Mouse (Mus musculus): ENCODE data around the gene 2810408A11Rik. TPM values are rescaled to one million over a fixed set of nuclear protein-coding genes. Genes with fewer than 3 reads are reported as not detected.

2810408A11Rik gene
- total RNA-seq (2022): 1 to 10 TPM in 1 of 4 experiments, under 1 TPM in 3; 0.23 to 2.4 (median 0.71) TPM

DNA sequence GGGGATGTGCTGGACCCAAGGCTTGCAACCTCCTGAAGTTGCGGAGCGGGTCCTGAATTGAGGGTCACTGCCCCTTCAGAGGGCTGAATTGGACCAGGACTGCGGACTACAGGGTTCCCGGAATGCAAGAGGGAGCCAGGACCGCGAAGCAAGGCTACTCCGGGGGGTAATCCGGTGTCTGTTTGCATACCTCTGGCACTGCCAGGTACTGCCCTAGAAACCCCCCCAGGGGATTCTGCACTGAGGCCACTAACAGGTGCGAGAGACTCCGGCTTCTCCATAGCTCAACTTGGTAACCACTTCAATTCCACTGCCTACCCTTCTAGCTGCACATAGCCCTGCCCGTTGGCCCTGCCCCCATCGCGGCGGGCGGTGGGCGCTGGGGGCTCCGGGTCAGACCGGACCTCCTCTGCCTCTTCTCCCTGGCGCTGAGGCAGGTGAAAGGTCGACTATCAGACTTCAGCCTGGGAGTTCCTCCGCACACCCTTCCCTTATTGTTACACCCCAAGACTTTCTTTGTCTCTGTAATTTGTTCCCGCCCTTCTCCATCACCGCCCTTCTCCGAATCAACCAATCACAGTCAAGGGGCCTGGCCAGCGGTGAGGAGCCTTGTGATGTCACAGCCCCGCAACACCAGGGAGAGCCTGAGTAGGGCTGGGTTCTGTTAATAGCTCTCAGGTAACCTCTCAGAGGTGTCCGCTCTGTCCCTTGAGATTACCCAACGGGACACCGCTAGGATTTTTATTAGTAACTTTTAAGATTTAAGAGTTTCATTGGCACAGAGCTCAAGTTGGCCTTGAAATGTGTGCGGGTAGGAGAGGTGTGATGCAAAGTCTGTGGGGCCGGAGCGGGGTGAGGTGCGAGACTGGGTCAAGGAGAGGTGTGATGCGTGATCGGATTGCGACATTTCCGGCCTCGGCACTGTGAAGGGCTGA is at the start of gene 2810408A11Rik, which contains the start of gene Neurl4:
2810408A11Rik (minus strand) TSS at position 517 of the 935 bp plus-strand sequence.
Neurl4 (plus strand) TSS at position 602 of the 935 bp plus-strand sequence.
- DNase-seq: peak; percentile 89

DNA sequence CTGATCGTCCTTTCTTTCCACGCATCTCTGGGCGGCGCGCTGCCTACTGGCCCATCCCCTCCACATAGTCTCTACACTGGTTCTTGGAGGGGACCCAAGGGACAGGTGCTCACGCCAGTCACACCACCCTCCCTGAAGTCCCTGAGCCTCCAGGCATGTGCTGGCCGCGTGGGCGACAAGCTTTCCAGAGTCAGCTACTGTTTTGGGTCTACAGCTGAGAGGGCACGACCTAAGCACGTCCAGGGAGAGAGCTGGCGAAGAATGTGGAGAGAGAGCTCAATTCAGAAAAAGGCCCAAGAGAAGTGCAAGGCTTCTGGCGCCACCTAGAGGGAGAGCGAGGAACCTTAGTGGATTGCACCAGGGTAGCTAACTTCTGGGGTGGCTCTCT is 48.0 kb upstream of the 2810408A11Rik start:
- DNase-seq: peak; percentile 82

GRCm38 (mm10) chr11:69948066-69948762 is 47.4 kb upstream of the 2810408A11Rik start, which contains the start of gene Slc2a4:
Gene Slc2a4 (minus strand): TSS chr11:69948188.
- peak; percentile 88 for DNase-seq

DNA sequence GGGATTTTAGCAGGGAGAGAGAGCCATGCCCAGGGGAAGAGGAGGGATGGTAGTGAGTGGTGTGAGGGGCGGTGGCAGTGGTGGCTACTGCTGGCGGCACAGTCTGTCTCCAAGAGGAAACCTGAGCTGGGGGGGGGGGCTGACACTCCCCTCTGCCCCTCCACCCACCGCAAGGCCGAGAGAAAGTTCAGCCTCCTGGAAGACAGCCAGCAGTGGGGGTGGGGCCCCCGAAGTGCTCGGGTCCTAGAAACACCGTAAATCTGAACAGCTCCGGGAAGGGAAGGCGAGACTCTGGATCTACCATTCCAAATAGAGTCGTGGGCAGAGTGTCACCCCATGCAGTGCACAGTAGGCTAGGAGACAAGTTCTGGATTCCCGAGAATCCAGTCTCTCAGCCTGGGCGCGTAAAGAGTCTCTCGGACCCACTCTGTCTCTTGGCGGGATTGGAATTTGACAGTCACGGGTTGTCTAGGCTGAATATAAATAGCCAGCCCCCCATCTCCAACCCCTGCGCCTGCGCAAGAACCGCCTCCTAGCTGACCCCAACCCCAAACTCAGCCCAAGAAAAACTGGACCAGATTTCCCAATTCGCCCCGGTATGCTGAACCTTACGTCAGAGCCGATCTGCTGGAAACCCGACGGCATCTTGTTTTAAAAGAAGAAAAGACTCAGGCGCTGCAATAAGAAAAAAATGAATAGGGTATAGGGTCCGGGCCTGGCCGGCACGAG is 46.7 kb upstream of the 2810408A11Rik start:
- DNase-seq: no peak

DNA sequence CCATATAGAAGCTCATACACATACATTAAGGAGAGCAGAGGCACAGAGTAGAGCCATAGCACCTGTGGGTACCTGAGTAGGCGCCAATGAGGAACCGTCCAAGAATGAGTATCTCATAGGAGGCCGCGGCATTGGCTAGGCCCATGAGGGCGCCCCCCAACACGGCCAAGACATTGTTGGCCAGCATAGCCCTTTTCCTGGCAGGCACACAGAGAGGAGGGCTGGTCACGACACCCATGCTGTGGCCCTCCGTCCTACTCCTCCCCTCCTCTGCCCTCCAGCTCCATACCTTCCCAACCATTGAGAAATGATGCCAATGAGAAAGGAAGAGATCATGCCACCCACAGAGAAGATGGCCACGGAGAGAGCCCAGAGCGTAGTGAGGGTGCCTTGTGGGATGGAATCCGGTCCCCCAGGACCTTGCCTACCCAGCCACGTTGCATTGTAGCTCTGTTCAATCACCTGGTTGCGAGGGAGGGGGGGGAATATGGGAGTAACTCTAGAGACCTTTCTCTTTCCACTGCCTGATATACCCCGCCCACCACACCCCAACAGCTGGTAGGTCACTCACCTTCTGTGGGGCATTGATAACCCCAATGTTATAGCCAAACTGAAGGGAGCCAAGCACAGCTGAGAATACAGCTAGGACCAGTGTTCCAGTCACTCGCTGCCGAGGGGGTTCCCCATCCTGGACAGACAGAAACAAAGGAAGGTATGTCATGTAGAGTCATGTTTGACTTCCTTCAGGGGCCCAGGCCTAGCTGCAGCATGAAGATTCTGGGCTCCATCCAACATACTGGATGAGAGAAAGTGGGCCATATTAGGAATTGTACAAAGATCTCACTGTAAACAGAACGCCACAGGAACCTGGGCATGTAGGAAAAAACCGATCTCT is 45.5 kb upstream of the 2810408A11Rik start:
- no peak for DNase-seq

GRCm38 (mm10) chr11:69945216-69945615 is 44.4 kb upstream of the 2810408A11Rik start:
- DNase-seq: peak; percentile 64

- no peak for DNase-seq
These were observed 40.2 kb upstream of the 2810408A11Rik start for GRCm38 (mm10) chr11:69940962-69941361.

DNA sequence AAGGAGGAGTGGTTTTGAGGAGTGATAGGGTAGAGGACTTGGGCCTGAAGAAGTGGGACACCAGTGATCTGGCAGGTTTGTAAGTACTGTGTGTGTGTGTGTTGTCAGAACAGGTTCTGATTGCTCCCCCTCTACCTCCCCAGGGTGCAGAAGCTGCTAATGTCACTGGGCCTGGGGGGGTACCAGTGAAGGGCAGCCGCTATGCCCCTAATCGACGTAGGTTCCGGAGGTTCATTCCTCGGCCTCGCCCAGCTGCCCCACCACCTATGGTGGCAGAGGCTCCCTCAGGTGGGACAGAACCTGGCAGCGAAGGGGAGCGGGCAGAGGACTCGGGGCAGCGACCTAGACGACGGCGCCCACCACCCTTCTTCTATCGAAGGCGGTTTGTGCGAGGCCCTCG is 38.9 kb upstream of the 2810408A11Rik start:
- no peak for DNase-seq

DNA sequence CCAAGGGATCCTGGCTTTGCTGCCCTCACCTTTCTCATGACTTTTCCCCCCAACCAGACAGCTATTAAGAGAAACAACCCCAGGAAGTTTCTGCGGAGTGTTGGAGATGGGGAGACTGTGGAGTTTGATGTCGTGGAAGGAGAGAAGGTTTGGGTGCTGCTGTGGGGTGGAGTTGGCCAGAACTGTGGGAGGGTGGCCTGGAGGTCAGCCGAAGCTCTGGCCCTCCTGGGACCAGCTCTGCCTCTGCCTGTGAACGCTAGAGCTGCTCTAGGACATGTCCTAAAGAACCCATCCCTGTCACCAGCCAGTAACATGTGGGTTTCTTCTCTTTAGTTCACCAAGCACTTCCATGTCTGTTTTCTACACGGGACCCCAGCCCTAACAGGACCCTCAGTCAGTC is 38.4 kb upstream of the 2810408A11Rik start:
- no peak for DNase-seq

- DNase-seq: no peak
These were observed 37.7 kb upstream of the 2810408A11Rik start for GRCm38 (mm10) chr11:69938401-69938979.

- no peak for DNase-seq
These were observed 37.0 kb upstream of the 2810408A11Rik start for GRCm38 (mm10) chr11:69937834-69938233.

DNA sequence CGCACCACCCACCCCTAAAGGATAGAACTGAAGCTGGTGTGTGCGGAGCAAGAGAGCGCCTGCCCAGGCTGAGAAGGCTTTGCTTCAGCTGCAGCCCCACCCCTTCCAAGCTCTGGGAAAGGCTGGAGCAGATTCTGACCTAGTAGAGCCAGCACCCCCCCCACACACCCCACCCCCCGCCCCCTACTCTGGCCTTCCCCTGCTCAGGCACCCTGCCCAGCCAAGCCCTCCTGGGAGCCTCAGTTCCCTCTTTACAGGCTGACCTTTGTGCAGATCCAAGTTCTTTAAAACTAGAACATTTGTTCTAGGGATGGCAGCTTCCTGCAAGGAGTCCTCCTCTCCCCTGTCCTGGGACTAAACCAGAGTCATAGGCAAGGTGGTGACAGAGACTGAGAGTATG is 36.6 kb upstream of the 2810408A11Rik start:
- DNase-seq: no peak

DNA sequence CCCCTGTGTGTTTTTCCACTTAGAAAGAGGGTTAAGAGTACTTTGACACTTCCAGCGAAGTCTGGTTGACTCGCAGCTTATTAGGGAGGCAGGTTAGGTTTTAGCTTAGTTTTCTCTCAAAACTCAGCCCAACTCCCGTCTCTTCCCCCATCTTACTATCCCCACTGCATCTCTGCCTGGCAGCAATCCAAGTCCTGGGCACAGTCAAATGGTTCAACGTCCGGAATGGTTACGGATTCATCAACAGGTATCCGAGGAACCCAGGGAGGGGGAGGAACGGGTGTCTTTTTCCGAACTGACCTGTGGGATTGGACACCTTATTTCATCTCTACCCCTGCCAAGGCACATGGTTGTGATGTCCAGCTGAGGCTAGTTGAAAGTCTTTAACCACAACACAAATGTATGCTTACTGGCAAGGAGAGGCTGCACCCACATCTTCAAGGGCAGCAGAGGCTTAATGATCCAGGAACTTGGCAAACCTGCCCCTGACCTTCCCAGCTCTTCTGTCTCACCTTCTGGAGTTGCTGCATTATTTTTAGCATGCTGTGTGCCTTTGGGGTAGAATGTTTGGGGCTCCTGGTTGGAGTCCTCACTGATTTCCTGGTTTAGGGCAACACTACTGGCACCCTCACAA is 36.0 kb upstream of the 2810408A11Rik start:
- no peak for DNase-seq

DNA sequence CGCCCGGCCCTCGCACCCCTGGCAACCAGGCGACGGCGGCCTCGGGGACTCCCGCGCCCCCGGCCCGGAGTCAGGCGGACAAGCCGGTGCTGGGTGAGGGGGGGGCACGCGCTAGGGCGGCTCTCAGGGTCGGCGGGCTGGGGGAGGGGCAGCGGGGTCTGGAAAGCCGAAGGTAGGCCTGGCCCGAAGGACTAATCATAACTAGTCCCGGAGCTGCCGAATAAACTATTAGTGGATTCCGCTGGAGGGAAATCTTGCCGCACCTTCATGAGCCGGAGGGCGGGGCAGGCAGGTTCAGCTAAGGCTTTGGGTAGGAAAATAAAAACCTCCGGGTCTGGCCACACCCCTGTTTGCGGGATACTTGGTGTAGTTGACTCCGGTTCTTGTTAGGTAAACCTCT is 35.4 kb upstream of the 2810408A11Rik start:
- no peak for DNase-seq

DNA sequence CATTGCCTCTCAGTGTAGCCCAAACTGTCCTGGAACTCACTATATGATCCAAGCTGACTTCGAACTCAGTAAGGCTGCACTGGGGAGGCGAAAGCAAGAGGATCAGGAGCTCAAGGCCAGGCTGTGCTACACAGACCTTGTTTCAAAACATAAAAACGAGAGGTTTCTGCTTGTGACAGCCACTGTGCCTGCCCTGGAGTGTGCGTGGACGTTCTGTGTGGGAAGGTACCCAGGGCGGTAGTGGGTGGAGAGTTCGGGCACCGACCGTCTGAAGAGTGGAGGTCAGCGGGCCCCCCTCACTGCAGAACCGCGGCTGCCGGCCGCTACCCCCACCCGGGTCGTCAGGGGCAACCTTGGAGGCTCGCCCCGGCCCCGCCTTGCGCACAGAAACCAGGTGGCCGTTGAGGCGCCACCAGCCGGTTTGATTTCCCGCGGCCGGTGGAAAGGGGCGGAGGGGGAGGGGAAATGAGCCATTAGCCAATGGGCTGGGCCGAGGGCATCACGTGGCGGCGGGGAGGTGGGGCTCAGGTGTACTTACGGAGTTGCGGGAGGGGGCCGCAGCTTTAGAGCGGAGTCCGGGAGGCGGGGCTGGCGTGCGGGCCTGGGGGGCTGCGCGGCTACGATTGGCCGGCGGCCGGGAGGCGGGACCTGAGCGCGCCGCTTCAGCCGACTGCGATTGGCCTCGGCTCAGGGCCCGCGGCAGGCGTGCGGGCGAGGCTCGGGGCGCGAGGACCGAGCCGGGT is 34.5 kb upstream of the 2810408A11Rik start, which contains the start of gene Ybx2:
Ybx2 (plus strand) TSS at position 660 of the 743 bp plus-strand sequence.
- DNase-seq: peak; percentile 79

GRCm38 (mm10) chr11:69934681-69935080 is 33.9 kb upstream of the 2810408A11Rik start:
- DNase-seq: no peak

GRCm38 (mm10) chr11:69934169-69934568 is 33.4 kb upstream of the 2810408A11Rik start:
- DNase-seq: peak; percentile 82

GRCm38 (mm10) chr11:69933066-69933465 is 32.3 kb upstream of the 2810408A11Rik start:
- DNase-seq: no peak

- no peak for DNase-seq
These were observed 31.5 kb upstream of the 2810408A11Rik start for GRCm38 (mm10) chr11:69932254-69932653.

DNA sequence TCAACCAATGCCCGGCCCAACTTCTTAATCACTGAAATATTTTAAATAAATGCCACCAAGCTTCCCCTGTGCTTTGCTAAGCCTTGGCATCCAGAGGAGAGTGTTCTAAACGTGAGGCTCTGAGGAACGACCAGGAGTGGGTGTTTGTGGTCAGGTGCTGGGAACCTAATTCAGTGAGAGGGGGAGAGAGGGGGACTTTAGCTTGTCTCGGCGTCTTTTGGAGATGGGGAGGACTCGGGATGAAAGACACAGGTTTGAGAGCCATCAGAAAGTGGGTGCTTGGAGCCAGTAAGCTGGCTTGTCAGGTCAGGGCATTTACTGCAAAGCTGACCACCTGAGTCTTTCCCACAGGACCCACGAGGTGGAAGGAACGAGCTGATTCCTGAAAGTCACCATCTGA is 31.0 kb upstream of the 2810408A11Rik start:
- no peak for DNase-seq

Measured in adrenal gland, adult 8-10 months (tissue).